Mouse (Mus musculus): Measurements from ENCODE around the gene Fbxl4. TPM values are rescaled to one million over a fixed set of nuclear protein-coding genes. Genes with fewer than 3 reads are reported as not detected.

The Fbxl4 gene
- polyA plus RNA-seq, 1 experiment from 2014 or later: 11.9 TPM

DNA sequence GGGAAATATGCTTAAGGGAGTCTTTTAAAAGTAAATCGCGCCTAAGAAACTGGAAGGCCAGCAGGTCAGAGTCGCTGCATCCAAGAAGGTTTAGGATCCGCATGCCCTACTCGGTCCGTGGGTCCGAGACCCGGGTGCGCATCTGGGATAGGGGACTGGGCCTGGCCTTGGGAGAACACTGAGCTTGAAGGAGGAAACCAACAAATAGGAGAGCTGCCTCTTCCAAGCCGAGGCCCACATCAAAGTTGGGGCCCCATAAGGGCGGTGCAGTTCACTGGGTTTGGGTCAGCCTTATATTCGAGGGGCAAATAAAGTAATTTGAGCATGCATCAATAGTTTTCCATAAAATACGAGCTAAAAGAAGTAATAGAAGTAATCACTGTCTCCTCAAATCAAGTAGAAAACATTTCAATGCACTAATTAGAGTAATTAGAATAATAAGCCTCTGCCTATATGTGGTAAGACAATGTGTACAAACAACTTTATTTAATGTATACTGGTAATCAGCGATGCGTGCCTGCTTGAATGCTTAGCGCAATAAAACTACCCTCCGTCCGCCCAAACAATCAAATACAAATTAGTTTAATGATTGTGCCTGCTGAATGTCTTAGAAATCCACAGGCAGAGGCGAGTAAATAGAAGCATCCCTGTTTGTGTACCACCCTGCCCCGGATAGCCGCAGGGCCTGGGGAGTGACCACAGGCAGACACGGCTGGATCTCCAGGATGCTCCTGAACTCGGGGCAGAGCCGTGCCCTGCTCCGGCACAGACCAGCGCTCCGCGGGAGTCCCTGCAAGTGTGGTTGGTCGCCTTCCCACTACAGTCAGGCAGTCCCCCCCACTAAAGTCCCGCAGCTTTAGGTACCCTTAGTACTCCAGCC is 121.4 kb downstream of the Fbxl4 start:
- Histone ChIP-seq H3K27me3 (no peaks in the 10 kb centered on the region), H3K4me3 (peak overlapping the region; percentile 74), H3K36me3 (no peaks in the 10 kb centered on the region), H3K4me1 (peaks cover 30% of the 10 kb centered on the region), H3K9me3 (no peaks in the 10 kb centered on the region), H3K9ac (replicated peaks) (peak overlapping the region; percentile 80), H3K27ac (replicated peaks) (peak overlapping the region; percentile 98), H3K4me2 (replicated peaks) (peak overlapping the region; percentile 77)
- ATAC-seq (ENCODE audit: low FRiP score, low read depth): peak; percentile 65
- under 1% methylated on average over 30 of the region's 30 CpGs for WGBS

DNA sequence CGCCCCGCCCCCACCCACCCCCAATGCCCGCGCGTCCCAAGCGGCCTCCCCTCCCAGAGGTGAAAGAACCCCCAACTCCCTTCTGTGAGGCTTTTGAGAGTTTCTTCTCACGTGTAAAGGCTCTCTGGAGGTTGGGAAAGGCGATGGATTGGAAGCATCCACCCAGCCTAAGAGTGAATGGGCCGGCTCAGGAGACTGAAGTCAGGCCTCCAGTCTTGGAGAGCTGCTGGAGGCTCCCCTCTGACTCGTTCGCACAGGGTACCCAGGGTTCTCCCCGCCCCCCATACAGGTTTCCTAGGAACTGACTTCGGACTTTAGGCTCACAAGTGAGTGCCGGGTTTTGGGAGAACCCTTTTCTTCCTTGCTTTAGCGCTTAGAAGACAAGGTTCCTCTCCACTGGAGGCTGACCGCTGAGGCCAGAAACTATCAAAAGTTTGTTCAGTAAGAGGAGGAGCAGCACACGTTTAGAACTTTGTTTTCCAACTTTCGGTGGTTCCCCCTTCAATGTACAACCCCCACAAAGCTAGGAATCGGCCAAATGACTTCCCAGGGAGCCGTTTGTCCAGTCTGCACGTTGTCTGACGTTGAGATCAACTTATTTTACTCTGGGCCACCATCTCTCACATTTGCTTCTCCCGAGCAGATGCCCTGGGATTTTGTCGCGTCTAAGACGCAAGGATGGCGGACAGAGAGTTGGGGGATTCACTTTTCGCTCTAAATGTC is 122.2 kb downstream of the Fbxl4 start:
- Histone ChIP-seq H3K36me3 (no peaks in the 10 kb centered on the region), H3K4me3 (peak overlapping the region; percentile 74), H3K27me3 (no peaks in the 10 kb centered on the region), H3K27ac (replicated peaks) (peak overlapping the region; percentile 98), H3K4me1 (peaks cover 30% of the 10 kb centered on the region), H3K9me3 (no peaks in the 10 kb centered on the region), H3K4me2 (replicated peaks) (peak overlapping the region; percentile 77), H3K9ac (replicated peaks) (peak overlapping the region; percentile 80)
- ATAC-seq (ENCODE audit: low FRiP score, low read depth): peak; percentile 47
- under 1% methylated on average over 27 of the region's 28 CpGs for WGBS

DNA sequence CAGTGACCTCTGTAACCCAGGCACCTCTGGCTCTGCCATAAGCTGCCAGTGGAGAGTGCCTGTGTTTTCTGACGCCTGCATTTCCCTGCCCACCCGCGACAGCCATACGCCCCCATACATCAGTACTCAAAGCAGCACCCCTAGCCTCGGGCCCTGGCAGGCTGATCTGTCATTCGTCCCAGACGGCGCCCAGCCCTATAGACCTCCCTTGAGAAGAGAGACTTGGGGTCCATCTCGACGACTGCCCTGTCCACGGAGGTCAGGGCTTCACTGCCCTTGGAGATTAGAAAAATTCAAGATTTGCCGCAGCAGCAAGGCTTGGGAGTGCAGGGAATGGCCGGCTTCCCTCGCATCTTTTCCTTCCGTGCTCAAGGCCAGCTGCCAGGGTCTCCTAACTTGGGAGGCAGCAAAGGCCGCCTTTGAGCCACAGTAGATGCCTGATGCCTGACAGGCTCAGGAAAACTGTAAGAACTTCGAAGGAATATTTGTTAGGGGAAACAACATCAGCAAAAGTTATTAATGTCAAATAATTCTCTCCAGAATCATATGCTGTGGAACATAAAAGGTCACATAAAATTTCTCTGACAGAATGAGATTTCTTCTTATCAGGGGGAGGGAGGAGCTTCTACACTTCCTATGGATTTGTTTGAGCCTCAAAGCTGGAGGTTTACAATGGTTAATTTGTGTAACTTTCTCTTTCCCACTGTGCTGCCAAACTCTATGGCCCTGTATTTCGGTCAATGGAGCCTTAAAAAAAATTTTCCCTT is 122.9 kb downstream of the Fbxl4 start:
- H3K4me3 ChIP-seq: peak overlapping the region; percentile 74
- no peaks in the 10 kb centered on the region for H3K9me3 ChIP-seq
- H3K27ac ChIP-seq (replicated peaks): peak overlapping the region; percentile 98
- H3K36me3 ChIP-seq: no peaks in the 10 kb centered on the region
- ATAC-seq (ENCODE audit: low FRiP score, low read depth): no peak
- peaks cover 30% of the 10 kb centered on the region for H3K4me1 ChIP-seq
- 1% methylated on average over 18 of the region's 18 CpGs for WGBS
- H3K9ac ChIP-seq (replicated peaks): peak overlapping the region; percentile 80
- H3K4me2 ChIP-seq (replicated peaks): peak overlapping the region; percentile 77
- H3K27me3 ChIP-seq: no peaks in the 10 kb centered on the region

DNA sequence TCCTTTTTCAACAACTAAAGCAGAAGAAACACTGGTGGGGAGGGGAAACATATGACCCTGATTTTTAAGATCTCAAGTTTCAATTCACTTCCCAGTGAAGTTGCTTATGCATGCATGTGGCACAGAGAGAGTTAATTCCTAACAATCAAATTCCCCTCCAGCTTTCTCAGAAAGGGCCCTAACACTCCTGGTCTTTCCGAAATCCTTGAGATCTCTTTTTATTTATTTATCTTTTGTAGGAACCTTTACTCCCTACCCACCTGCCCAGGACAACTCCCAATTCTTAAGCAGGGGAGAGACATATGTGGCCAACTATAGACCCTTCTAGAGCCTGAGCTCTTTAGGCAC is 123.5 kb downstream of the Fbxl4 start:
- H3K4me3 ChIP-seq: peak overlapping the region; percentile 74
- H3K9me3 ChIP-seq: no peaks in the 10 kb centered on the region
- H3K4me1 ChIP-seq: peaks cover 30% of the 10 kb centered on the region
- H3K9ac ChIP-seq (replicated peaks): peak overlapping the region; percentile 80
- H3K4me2 ChIP-seq (replicated peaks): peak overlapping the region; percentile 77
- H3K27me3 ChIP-seq: no peaks in the 10 kb centered on the region
- 3% methylated on average over 1 of the region's 1 CpGs for WGBS
- no peak for ATAC-seq (ENCODE audit: low FRiP score, low read depth)
- H3K36me3 ChIP-seq: no peaks in the 10 kb centered on the region
- H3K27ac ChIP-seq (replicated peaks): peak overlapping the region; percentile 98

DNA sequence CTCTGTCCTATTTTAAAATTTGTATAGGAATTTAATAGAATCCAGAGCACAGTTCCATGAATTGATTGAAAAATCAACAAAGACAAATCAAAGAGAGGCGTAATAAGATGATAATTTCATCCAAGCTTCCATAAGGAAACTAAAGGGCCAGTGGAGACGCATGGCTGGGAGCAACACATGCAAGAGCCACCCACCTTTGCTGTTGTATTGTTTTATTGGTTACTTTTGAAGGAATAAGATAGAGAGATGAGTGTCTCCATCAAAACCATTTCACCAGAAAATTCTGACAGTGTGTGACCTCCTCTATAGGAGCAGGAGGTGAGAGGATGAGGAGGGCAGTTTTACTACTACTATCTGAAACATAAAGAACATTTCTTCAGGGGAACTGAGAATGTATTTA is 124.8 kb downstream of the Fbxl4 start:
- Histone ChIP-seq H3K9me3 (no peaks in the 10 kb centered on the region), H3K9ac (replicated peaks) (peak overlapping the region; percentile 80), H3K27ac (replicated peaks) (peak overlapping the region; percentile 98), H3K4me3 (peak overlapping the region; percentile 74), H3K4me1 (peaks cover 22% of the 10 kb centered on the region), H3K27me3 (no peaks in the 10 kb centered on the region), H3K4me2 (replicated peaks) (peak overlapping the region; percentile 77), H3K36me3 (no peaks in the 10 kb centered on the region)
- 12% methylated on average over 2 of the region's 2 CpGs for WGBS
- no peak for ATAC-seq (ENCODE audit: low FRiP score, low read depth)

DNA sequence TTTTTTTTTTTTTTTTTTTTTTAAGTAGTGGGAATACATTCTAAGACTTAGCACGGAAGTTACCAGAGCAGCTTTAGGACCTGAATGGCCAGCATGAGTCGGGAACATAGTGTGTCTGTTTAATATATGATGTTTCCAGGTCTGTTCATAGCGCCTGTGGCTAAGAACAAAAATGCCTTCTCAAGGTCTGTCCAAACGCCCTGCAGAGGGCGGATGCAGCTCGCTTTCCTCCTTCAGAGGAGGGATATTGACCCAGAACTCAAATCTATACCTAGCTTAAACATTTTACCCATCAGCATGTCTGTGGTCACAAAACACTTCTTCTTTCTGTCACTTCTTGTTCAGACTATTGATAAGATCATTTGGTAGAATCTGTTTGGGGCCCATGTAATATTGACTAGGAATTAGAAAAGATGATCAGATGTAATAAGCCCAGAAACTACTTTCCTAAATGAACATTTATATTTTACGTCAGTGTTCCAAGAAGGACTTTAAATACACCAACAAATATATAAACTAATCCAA is 125.5 kb downstream of the Fbxl4 start:
- peaks cover 22% of the 10 kb centered on the region for H3K4me1 ChIP-seq
- H3K9me3 ChIP-seq: no peaks in the 10 kb centered on the region
- no peak for ATAC-seq (ENCODE audit: low FRiP score, low read depth)
- H3K4me3 ChIP-seq: peak overlapping the region; percentile 74
- peak overlapping the region; percentile 77 for H3K4me2 ChIP-seq (replicated peaks)
- peak overlapping the region; percentile 80 for H3K9ac ChIP-seq (replicated peaks)
- no peaks in the 10 kb centered on the region for H3K27me3 ChIP-seq
- H3K36me3 ChIP-seq: no peaks in the 10 kb centered on the region
- H3K27ac ChIP-seq (replicated peaks): peak overlapping the region; percentile 40
- 5% methylated on average over 7 of the region's 7 CpGs for WGBS

DNA sequence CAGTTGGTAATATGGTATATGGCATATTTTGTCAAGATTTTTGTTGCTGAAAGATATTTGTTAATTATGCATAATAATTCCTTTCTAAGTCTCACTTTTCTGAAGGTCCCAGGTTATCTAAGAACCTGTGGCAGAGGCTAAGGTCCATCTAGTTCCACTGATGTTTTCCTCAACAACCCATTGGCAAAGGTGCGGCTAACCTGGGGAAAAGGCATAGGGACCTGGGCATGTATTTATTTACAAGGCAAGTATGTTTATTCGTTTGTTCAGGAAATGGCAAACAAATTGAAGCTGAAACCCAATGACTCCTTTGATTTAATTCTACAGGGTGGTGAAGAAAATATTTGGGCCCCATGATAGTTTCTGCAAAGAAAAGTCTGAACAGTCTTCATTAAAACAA is 126.2 kb downstream of the Fbxl4 start:
- no peaks in the 10 kb centered on the region for H3K27me3 ChIP-seq
- peaks cover 19% of the 10 kb centered on the region for H3K4me1 ChIP-seq
- H3K4me2 ChIP-seq (replicated peaks): peak overlapping the region; percentile 77
- no peak for ATAC-seq (ENCODE audit: low FRiP score, low read depth)
- WGBS: 15% methylated on average over 2 of the region's 2 CpGs
- H3K4me3 ChIP-seq: peak overlapping the region; percentile 74
- H3K9me3 ChIP-seq: no peaks in the 10 kb centered on the region
- peak overlapping the region; percentile 80 for H3K9ac ChIP-seq (replicated peaks)
- H3K36me3 ChIP-seq: no peaks in the 10 kb centered on the region
- H3K27ac ChIP-seq (replicated peaks): peak overlapping the region; percentile 65

Other genes starting within 250 kb of the Fbxl4 start
- gene Pou3f2, start 130.8 kb downstream of the Fbxl4 start, polyA plus RNA-seq (2016; fragmentation: Nextera tagmentation; extraction: Ambion mirVana): 79.8 and 91.9 TPM in 2 replicates

Measured in midbrain, embryonic 12.5 days (tissue).